Mouse (Mus musculus): ENCODE measurements around the gene Slc36a3.

DNA sequence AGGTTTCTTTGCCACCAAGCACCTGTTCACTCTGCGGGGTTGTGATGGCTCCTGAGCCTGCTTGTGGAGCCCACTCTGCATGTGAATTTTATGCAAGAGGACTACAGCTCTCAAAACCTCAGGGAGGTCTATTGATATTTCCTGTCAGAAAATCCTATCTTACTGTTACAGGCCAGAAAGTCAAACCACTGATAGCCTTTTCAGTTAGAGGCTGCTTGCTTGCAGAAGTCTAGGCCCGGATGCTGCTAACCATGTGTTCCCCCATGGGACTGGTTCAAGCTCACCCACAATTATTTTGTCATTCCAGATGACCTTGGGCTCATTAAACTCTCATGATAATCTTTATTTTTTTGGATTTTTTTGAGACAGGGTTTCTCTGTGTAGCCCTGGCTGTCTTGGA lies 34.5 kb downstream of the Slc36a3 start:
- TF ChIP-seq POLR2A (IDR thresholded peaks at IDR 0.05; ENCODE audit: borderline replicate concordance, extremely low read depth, insufficient read depth, insufficient read length, poor library complexity, severe bottlenecking) = no peak
- TF ChIP-seq CTCF (IDR thresholded peaks at IDR 0.05; ENCODE audit: borderline replicate concordance, extremely low read depth, insufficient read depth, insufficient read length) = no peak

All from brain, embryonic 14.5 days (tissue).